Mouse (Mus musculus): Measurements from ENCODE around the gene Gtf2f2. TPM values are rescaled to one million over a fixed set of nuclear protein-coding genes. Genes with fewer than 3 reads are reported as not detected.

Gtf2f2 gene
- polyA plus RNA-seq, 1 experiment from 2014 or later = 43.5 TPM

- Histone ChIP-seq H3K36me3 (peaks cover 3% of the 10 kb centered on the region; the same call in 1 of the 2 replicates), H3K4me3 (no peak overlapping the region), H3K27ac (no peak overlapping the region), H3K9me3 (no peaks in the 10 kb centered on the region), H3K27me3 (ENCODE audit: insufficient read depth, poor library complexity, severe bottlenecking) (no peaks in the 10 kb centered on the region), H3K4me1 (no peaks in the 10 kb centered on the region)
- no peak for DNase-seq (ENCODE audit: low spot score)
- WGBS = 88% methylated on average over 7 of the region's 7 CpGs
Measured at GRCm38 (mm10) chr14:75986878-75987483, 23.7 kb downstream of the Gtf2f2 start.

GRCm38 (mm10) chr14:75985112-75985511, 25.6 kb downstream of the Gtf2f2 start:
- no peak for DNase-seq (ENCODE audit: low spot score)
- Histone ChIP-seq H3K9me3 (no peaks in the 10 kb centered on the region), H3K27me3 (ENCODE audit: insufficient read depth, poor library complexity, severe bottlenecking) (no peaks in the 10 kb centered on the region), H3K36me3 (peaks cover 3% of the 10 kb centered on the region; the same call in 1 of the 2 replicates), H3K27ac (no peak overlapping the region), H3K4me3 (no peak overlapping the region), H3K4me1 (no peaks in the 10 kb centered on the region)
- WGBS = 67% methylated on average over 4 of the region's 4 CpGs

GRCm38 (mm10) chr14:75983891-75984290, 26.8 kb downstream of the Gtf2f2 start:
- DNase-seq (ENCODE audit: low spot score) = no peak
- no peaks in the 10 kb centered on the region for H3K4me1 ChIP-seq
- H3K4me3 ChIP-seq = no peak overlapping the region
- no peaks in the 10 kb centered on the region for H3K27me3 ChIP-seq (ENCODE audit: insufficient read depth, poor library complexity, severe bottlenecking)
- H3K9me3 ChIP-seq = no peaks in the 10 kb centered on the region
- 93% methylated on average over 2 of the region's 2 CpGs for WGBS
- peaks cover 3% of the 10 kb centered on the region; the same call in 1 of the 2 replicates for H3K36me3 ChIP-seq
- H3K27ac ChIP-seq = no peak overlapping the region

- DNase-seq (ENCODE audit: low spot score) = no peak
- WGBS = 97% methylated on average over 3 of the region's 3 CpGs
- no peak overlapping the region for H3K4me3 ChIP-seq
- no peaks in the 10 kb centered on the region for H3K4me1 ChIP-seq
- H3K9me3 ChIP-seq = no peaks in the 10 kb centered on the region
- no peaks in the 10 kb centered on the region for H3K27me3 ChIP-seq (ENCODE audit: insufficient read depth, poor library complexity, severe bottlenecking)
- peaks cover 3% of the 10 kb centered on the region; the same call in 1 of the 2 replicates for H3K36me3 ChIP-seq
- H3K27ac ChIP-seq = no peak overlapping the region
Measured at GRCm38 (mm10) chr14:75981231-75981630, 29.4 kb downstream of the Gtf2f2 start.

GRCm38 (mm10) chr14:75976107-75976506, 34.6 kb downstream of the Gtf2f2 start:
- no peaks in the 10 kb centered on the region for H3K4me1 ChIP-seq
- H3K4me3 ChIP-seq = no peak overlapping the region
- H3K36me3 ChIP-seq = no peaks in the 10 kb centered on the region
- no peaks in the 10 kb centered on the region for H3K27me3 ChIP-seq (ENCODE audit: insufficient read depth, poor library complexity, severe bottlenecking)
- WGBS = 25% methylated on average over 3 of the region's 3 CpGs
- no peak for DNase-seq (ENCODE audit: low spot score)
- no peak overlapping the region for H3K27ac ChIP-seq
- no peaks in the 10 kb centered on the region for H3K9me3 ChIP-seq

GRCm38 (mm10) chr14:75967291-75967690, 43.4 kb downstream of the Gtf2f2 start:
- 77% methylated on average over 5 of the region's 5 CpGs for WGBS
- no peaks in the 10 kb centered on the region for H3K4me1 ChIP-seq
- no peaks in the 10 kb centered on the region for H3K36me3 ChIP-seq
- H3K27ac ChIP-seq = no peak overlapping the region
- DNase-seq (ENCODE audit: low spot score) = no peak
- H3K27me3 ChIP-seq (ENCODE audit: insufficient read depth, poor library complexity, severe bottlenecking) = no peaks in the 10 kb centered on the region
- no peak overlapping the region for H3K4me3 ChIP-seq
- no peaks in the 10 kb centered on the region for H3K9me3 ChIP-seq

GRCm38 (mm10) chr14:75964433-75964832, 46.2 kb downstream of the Gtf2f2 start:
- DNase-seq (ENCODE audit: low spot score) = no peak

GRCm38 (mm10) chr14:75964000-75964399, 46.7 kb downstream of the Gtf2f2 start:
- no peaks in the 10 kb centered on the region for H3K4me1 ChIP-seq
- H3K36me3 ChIP-seq = no peaks in the 10 kb centered on the region
- no peaks in the 10 kb centered on the region for H3K27me3 ChIP-seq (ENCODE audit: insufficient read depth, poor library complexity, severe bottlenecking)
- no peak overlapping the region for H3K4me3 ChIP-seq
- no peak overlapping the region for H3K27ac ChIP-seq
- no peaks in the 10 kb centered on the region for H3K9me3 ChIP-seq
- no peak for DNase-seq (ENCODE audit: low spot score)
- WGBS = 90% methylated on average over 5 of the region's 5 CpGs

More at GRCm38 (mm10) chr14:75964433-75964832, 46.2 kb downstream of the Gtf2f2 start:
- Histone ChIP-seq H3K27me3 (ENCODE audit: insufficient read depth, poor library complexity, severe bottlenecking) (no peaks in the 10 kb centered on the region), H3K36me3 (no peaks in the 10 kb centered on the region), H3K27ac (no peak overlapping the region), H3K9me3 (no peaks in the 10 kb centered on the region), H3K4me1 (no peaks in the 10 kb centered on the region), H3K4me3 (no peak overlapping the region)
- WGBS = 85% methylated on average over 1 of the region's 1 CpGs

GRCm38 (mm10) chr14:75963215-75963614, 47.5 kb downstream of the Gtf2f2 start:
- no peaks in the 10 kb centered on the region for H3K27me3 ChIP-seq (ENCODE audit: insufficient read depth, poor library complexity, severe bottlenecking)
- no peak overlapping the region for H3K27ac ChIP-seq
- H3K36me3 ChIP-seq = no peaks in the 10 kb centered on the region
- DNase-seq (ENCODE audit: low spot score) = no peak
- no peaks in the 10 kb centered on the region for H3K4me1 ChIP-seq
- no peaks in the 10 kb centered on the region for H3K9me3 ChIP-seq
- H3K4me3 ChIP-seq = no peak overlapping the region
- WGBS = 72% methylated on average over 5 of the region's 5 CpGs

- Histone ChIP-seq H3K4me3 (no peak overlapping the region), H3K9me3 (no peaks in the 10 kb centered on the region), H3K27ac (no peak overlapping the region), H3K36me3 (no peaks in the 10 kb centered on the region), H3K4me1 (no peaks in the 10 kb centered on the region), H3K27me3 (ENCODE audit: insufficient read depth, poor library complexity, severe bottlenecking) (no peaks in the 10 kb centered on the region)
- no peak for DNase-seq (ENCODE audit: low spot score)
- WGBS = 94% methylated on average over 9 of the region's 9 CpGs
Measured at GRCm38 (mm10) chr14:75962250-75962649, 48.4 kb downstream of the Gtf2f2 start.

- 87% methylated on average over 7 of the region's 7 CpGs for WGBS
- no peaks in the 10 kb centered on the region for H3K4me1 ChIP-seq
- no peak within 1 kb of the TSS for H3K27ac ChIP-seq
- no peak for DNase-seq (ENCODE audit: low spot score)
- H3K4me3 ChIP-seq = no peak within 1 kb of the TSS
- H3K9me3 ChIP-seq = no peaks in the 10 kb centered on the region
- no peaks in the 10 kb centered on the region for H3K36me3 ChIP-seq
- no peaks in the 10 kb centered on the region for H3K27me3 ChIP-seq (ENCODE audit: insufficient read depth, poor library complexity, severe bottlenecking)
Measured at GRCm38 (mm10) chr14:75954766-75955165, 55.9 kb downstream of the Gtf2f2 start, which contains the start of gene Kctd4. Kctd4 (plus strand) TSS chr14:75955009.

GRCm38 (mm10) chr14:75953011-75953410, 57.7 kb downstream of the Gtf2f2 start:
- DNase-seq (ENCODE audit: low spot score) = no peak
- 71% methylated on average over 2 of the region's 2 CpGs for WGBS

GRCm38 (mm10) chr14:75947674-75948073, 63.0 kb downstream of the Gtf2f2 start:
- Histone ChIP-seq H3K27me3 (ENCODE audit: insufficient read depth, poor library complexity, severe bottlenecking) (no peaks in the 10 kb centered on the region), H3K4me3 (no peak overlapping the region), H3K4me1 (0 out of 2 replicates have a peak, but pooled peaks cover 3% of the 10 kb centered on the region), H3K27ac (no peak overlapping the region), H3K36me3 (no peaks in the 10 kb centered on the region; the same call in 1 of the 2 replicates), H3K9me3 (no peaks in the 10 kb centered on the region)
- no peak for DNase-seq (ENCODE audit: low spot score)
- 68% methylated on average over 3 of the region's 3 CpGs for WGBS

More at GRCm38 (mm10) chr14:75953011-75953410, 57.7 kb downstream of the Gtf2f2 start:
- H3K36me3 ChIP-seq = no peaks in the 10 kb centered on the region; the same call in 1 of the 2 replicates
- no peaks in the 10 kb centered on the region for H3K4me1 ChIP-seq
- H3K4me3 ChIP-seq = no peak overlapping the region
- no peaks in the 10 kb centered on the region for H3K9me3 ChIP-seq
- H3K27ac ChIP-seq = no peak overlapping the region
- H3K27me3 ChIP-seq (ENCODE audit: insufficient read depth, poor library complexity, severe bottlenecking) = no peaks in the 10 kb centered on the region

- no peaks in the 10 kb centered on the region for H3K4me1 ChIP-seq
- H3K36me3 ChIP-seq = no peaks in the 10 kb centered on the region
- 92% methylated on average over 3 of the region's 3 CpGs for WGBS
- DNase-seq (ENCODE audit: low spot score) = no peak
- H3K9me3 ChIP-seq = no peaks in the 10 kb centered on the region
- no peak overlapping the region for H3K4me3 ChIP-seq
- H3K27me3 ChIP-seq (ENCODE audit: insufficient read depth, poor library complexity, severe bottlenecking) = no peaks in the 10 kb centered on the region
- no peak overlapping the region for H3K27ac ChIP-seq
Measured at GRCm38 (mm10) chr14:75942365-75942764, 68.3 kb downstream of the Gtf2f2 start.
